Mouse (Mus musculus) mouse trophoblast stem cell (cell line): ENCODE data around the gene Sept11.

Source experiments
- in situ Hi-C, 2 experiments: fragments of 300-500 bp; cut with MseI, MboI; formaldehyde crosslinking; loops; 2 replicates in 1 of 2; 3 replicates in 1 of 2; pipeline ENCODE4 v1.15.1; 2025

Gene Sept11

GRCm38 (mm10) chr5:93167919-93168516 lies 74.8 kb downstream of the Sept11 start:
- in situ Hi-C loops = loop anchor here in 1 of 2 experiments (10.0 to 25.0 kb wide), 2 partner anchors 106 to 183 kb away; no protein-coding TSS in a partner anchor

GRCm38 (mm10) chr5:93168654-93169053 lies 75.4 kb downstream of the Sept11 start:
- in situ Hi-C loops = loop anchor here in 1 of 2 experiments (10.0 to 25.0 kb wide), 2 partner anchors 106 to 184 kb away; no protein-coding TSS in a partner anchor

GRCm38 (mm10) chr5:93171420-93171819 lies 78.2 kb downstream of the Sept11 start:
- in situ Hi-C loops = loop anchor here in 1 of 2 experiments (25.0 kb wide), 1 partner anchor 109 kb away; no protein-coding TSS in a partner anchor

- in situ Hi-C loops = loop anchor here in 1 of 2 experiments (25.0 kb wide), 1 partner anchor 110 kb away; no protein-coding TSS in a partner anchor
These were observed 79.3 kb downstream of the Sept11 start for GRCm38 (mm10) chr5:93172536-93172935.

- in situ Hi-C loops = loop anchor here (25.0 kb wide), 2 partner anchors 112 to 113 kb away; no protein-coding TSS in a partner anchor
These were observed 81.4 kb downstream of the Sept11 start for GRCm38 (mm10) chr5:93174675-93175074.

GRCm38 (mm10) chr5:93178616-93179015 lies 85.4 kb downstream of the Sept11 start:
- in situ Hi-C loops = loop anchor here in 1 of 2 experiments (25.0 kb wide), 1 partner anchor 109 kb away; no protein-coding TSS in a partner anchor

GRCm38 (mm10) chr5:93180252-93180651 lies 87.0 kb downstream of the Sept11 start:
- in situ Hi-C loops = loop anchor here in 1 of 2 experiments (25.0 kb wide), 1 partner anchor 107 kb away; no protein-coding TSS in a partner anchor

GRCm38 (mm10) chr5:93183311-93183710 lies 90.1 kb downstream of the Sept11 start:
- in situ Hi-C loops = loop anchor here in 1 of 2 experiments (25.0 kb wide), 1 partner anchor 104 kb away; no protein-coding TSS in a partner anchor

- in situ Hi-C loops = loop anchor here in 1 of 2 experiments (25.0 kb wide), 1 partner anchor 103 kb away; no protein-coding TSS in a partner anchor
These were observed 91.3 kb downstream of the Sept11 start for GRCm38 (mm10) chr5:93184548-93184947.

- in situ Hi-C loops = loop anchor here in 1 of 2 experiments (25.0 kb wide), 1 partner anchor 98 kb away; no protein-coding TSS in a partner anchor
These were observed 96.4 kb downstream of the Sept11 start for GRCm38 (mm10) chr5:93189607-93190006.

GRCm38 (mm10) chr5:93190428-93190827 lies 97.2 kb downstream of the Sept11 start:
- in situ Hi-C loops = loop anchor here in 1 of 2 experiments (25.0 kb wide), 1 partner anchor 97 kb away; no protein-coding TSS in a partner anchor

- in situ Hi-C loops = loop anchor here in 1 of 2 experiments (25.0 kb wide), 1 partner anchor 89 kb away; no protein-coding TSS in a partner anchor
These were observed 105.0 kb downstream of the Sept11 start for GRCm38 (mm10) chr5:93198232-93198631.

GRCm38 (mm10) chr5:93201181-93201580 lies 107.9 kb downstream of the Sept11 start:
- in situ Hi-C loops = loop anchor here (10.0 kb wide), 1 partner anchor 124 kb away; no protein-coding TSS in a partner anchor

- in situ Hi-C loops = loop anchor here (10.0 kb wide), 1 partner anchor 119 kb away; no protein-coding TSS in a partner anchor
These were observed 112.3 kb downstream of the Sept11 start for GRCm38 (mm10) chr5:93205371-93206108.

- in situ Hi-C loops = loop anchor here (10.0 kb wide), 1 partner anchor 118 kb away; no protein-coding TSS in a partner anchor
These were observed 113.1 kb downstream of the Sept11 start, which contains the start of the genes Ccni and 2010109A12Rik for GRCm38 (mm10) chr5:93206109-93207005. Ccni (minus strand) TSS chr5:93206495. 2010109A12Rik (plus strand) TSS chr5:93206518.

GRCm38 (mm10) chr5:93207006-93207348 lies 113.7 kb downstream of the Sept11 start:
- in situ Hi-C loops = loop anchor here (10.0 kb wide), 1 partner anchor 118 kb away; no protein-coding TSS in a partner anchor

- in situ Hi-C loops = loop anchor here (10.0 kb wide), 1 partner anchor 117 kb away; no protein-coding TSS in a partner anchor
These were observed 114.3 kb downstream of the Sept11 start for GRCm38 (mm10) chr5:93207555-93207954.

GRCm38 (mm10) chr5:93218375-93218774 lies 125.1 kb downstream of the Sept11 start:
- in situ Hi-C loops = no loop called here

GRCm38 (mm10) chr5:93221661-93222060 lies 128.4 kb downstream of the Sept11 start:
- in situ Hi-C loops = no loop called here

- in situ Hi-C loops = no loop called here
These were observed 131.3 kb downstream of the Sept11 start for GRCm38 (mm10) chr5:93224549-93224948.
